Mouse (Mus musculus): ENCODE measurements around the gene Ctrl. TPM values are rescaled to one million over a fixed set of nuclear protein-coding genes. Genes with fewer than 3 reads are reported as not detected.

Gene Ctrl
- polyA plus RNA-seq, 1 experiment = 32.5 TPM

DNA sequence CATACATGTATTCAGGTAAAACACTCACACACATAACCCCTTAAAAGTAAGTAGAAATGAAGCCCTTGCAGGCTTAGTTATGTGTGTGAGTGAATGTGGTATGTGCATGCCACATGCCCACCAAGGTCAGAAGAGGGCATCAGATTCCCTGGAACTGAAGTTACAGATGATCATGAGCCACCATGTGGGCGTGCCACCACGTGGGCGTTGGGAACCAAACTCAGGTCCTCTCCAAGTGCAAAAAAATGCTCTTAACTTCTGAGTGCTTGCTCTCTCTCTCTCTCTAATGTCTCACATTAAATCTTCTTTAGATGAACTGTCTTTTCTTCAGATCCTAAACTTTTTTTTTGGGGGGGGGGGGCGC lies 4.6 kb upstream of the Ctrl start, which contains the start of gene Psmb10:
TSS of gene Psmb10 (minus strand) at position 139 of the 364 bp plus-strand sequence.
- H3K27ac ChIP-seq (ENCODE audit: insufficient read depth, low read depth, low read length) = peak within 1 kb of the TSS; percentile 92
- WGBS = 1% methylated on average over 4 of the region's 4 CpGs
- no peaks in the 10 kb centered on the region for H3K27me3 ChIP-seq (ENCODE audit: control insufficient read depth, insufficient read depth, low read length)
- H3K4me3 ChIP-seq (ENCODE audit: low read depth, low read length) = peak within 1 kb of the TSS; percentile 95
- H3K4me1 ChIP-seq (ENCODE audit: control insufficient read depth, insufficient read depth, insufficient read length, low read length) = peaks cover 11% of the 10 kb centered on the region
- TF ChIP-seq CTCF (IDR thresholded peaks at IDR 0.05; ENCODE audit: extremely low read depth, insufficient read length, insufficient replicate concordance, low read depth, low read length) (no peak), POLR2A (IDR thresholded peaks at IDR 0.05; ENCODE audit: low read depth, low read length) (no peak)
- H3K36me3 ChIP-seq (ENCODE audit: control insufficient read depth, insufficient read depth, low read length) = peaks cover 24% of the 10 kb centered on the region

DNA sequence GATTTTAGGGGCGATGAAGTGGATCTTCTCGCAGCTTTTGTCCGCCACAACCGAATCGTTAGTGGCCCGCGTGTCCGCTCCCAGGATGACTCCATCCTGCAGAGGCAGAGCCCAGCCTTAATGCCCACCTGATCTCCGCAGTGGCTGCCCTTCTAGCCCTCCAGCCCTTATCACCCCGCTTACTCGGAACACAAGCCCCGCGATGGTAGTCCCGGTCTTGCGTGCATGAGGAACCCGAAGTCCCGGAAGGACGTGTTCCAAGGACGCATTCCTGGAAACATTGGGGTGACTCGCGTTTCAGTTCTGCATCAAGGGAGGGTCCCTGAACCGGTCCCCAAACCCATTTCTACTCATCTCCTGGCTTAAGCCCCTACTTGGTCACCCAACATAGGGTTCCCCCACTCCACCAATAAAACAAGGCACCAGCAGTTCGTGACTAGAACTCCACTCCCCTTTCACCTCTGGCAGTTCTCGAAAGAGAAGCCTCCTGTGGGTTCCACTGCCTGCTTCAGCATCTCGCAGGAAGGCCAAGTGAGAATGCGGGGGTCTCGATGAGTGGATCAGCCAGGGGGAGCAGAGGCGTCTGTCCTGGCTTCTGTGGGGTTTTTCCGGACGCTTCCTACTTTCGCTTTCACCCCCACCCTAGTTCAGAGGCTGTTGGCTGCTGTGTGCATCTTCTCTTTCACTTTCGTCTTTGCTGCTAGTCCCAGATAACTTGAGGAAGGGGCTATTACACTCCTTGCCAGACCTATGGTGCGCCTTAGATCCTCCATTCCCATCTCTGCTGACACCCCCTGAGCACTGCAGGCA lies 4.0 kb upstream of the Ctrl start:
- H3K4me1 ChIP-seq (ENCODE audit: control insufficient read depth, insufficient read depth, insufficient read length, low read length) = peaks cover 11% of the 10 kb centered on the region
- H3K36me3 ChIP-seq (ENCODE audit: control insufficient read depth, insufficient read depth, low read length) = peaks cover 24% of the 10 kb centered on the region
- no peaks in the 10 kb centered on the region for H3K27me3 ChIP-seq (ENCODE audit: control insufficient read depth, insufficient read depth, low read length)
- WGBS = under 1% methylated on average over 33 of the region's 33 CpGs
- peak; percentile 81; the same call in 1 of the 2 replicates for TF ChIP-seq POLR2A (IDR thresholded peaks at IDR 0.05; ENCODE audit: low read depth, low read length)
- peak; percentile 26; the same call in 1 of the 2 replicates for TF ChIP-seq CTCF (IDR thresholded peaks at IDR 0.05; ENCODE audit: extremely low read depth, insufficient read length, insufficient replicate concordance, low read depth, low read length)
- H3K27ac ChIP-seq (ENCODE audit: insufficient read depth, low read depth, low read length) = peak overlapping the region; percentile 92
- peak overlapping the region; percentile 95 for H3K4me3 ChIP-seq (ENCODE audit: low read depth, low read length)

DNA sequence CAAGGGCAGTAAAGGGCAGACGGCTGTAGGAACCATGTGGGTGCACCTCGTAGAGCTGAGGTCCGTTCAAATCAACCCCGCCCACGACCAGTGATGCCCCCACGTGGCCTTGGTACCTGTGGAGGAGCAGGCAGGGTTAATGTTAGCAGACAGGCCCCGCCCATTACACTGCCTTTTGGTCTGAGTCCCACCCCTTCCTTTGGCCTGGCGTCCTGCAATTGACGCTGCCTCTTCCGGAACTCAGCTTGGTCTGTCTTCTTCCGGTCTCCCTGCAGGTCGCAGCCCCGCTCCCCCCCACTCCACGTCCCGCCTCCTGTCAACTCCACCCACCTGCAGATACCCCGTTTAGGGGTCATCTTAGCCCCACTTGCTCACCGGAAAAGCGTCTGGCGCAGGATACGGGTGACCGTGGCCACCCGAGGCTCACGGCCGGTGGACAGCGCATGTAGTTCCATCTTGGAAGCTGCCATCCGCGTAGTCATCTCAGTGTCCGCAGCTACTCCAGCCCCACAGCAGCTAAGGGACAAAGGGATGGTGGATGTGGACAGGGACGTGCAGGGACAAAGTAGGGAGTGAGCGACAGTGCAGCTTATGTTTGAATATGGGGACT lies 3.3 kb upstream of the Ctrl start:
- WGBS = under 1% methylated on average over 30 of the region's 30 CpGs
- H3K27ac ChIP-seq (ENCODE audit: insufficient read depth, low read depth, low read length) = peak overlapping the region; percentile 92
- H3K4me3 ChIP-seq (ENCODE audit: low read depth, low read length) = peak overlapping the region; percentile 95
- H3K27me3 ChIP-seq (ENCODE audit: control insufficient read depth, insufficient read depth, low read length) = no peaks in the 10 kb centered on the region
- H3K4me1 ChIP-seq (ENCODE audit: control insufficient read depth, insufficient read depth, insufficient read length, low read length) = peaks cover 11% of the 10 kb centered on the region
- no peak for TF ChIP-seq CTCF (IDR thresholded peaks at IDR 0.05; ENCODE audit: extremely low read depth, insufficient read length, insufficient replicate concordance, low read depth, low read length)
- peak; percentile 72 for TF ChIP-seq POLR2A (IDR thresholded peaks at IDR 0.05; ENCODE audit: low read depth, low read length)
- H3K36me3 ChIP-seq (ENCODE audit: control insufficient read depth, insufficient read depth, low read length) = peaks cover 25% of the 10 kb centered on the region

DNA sequence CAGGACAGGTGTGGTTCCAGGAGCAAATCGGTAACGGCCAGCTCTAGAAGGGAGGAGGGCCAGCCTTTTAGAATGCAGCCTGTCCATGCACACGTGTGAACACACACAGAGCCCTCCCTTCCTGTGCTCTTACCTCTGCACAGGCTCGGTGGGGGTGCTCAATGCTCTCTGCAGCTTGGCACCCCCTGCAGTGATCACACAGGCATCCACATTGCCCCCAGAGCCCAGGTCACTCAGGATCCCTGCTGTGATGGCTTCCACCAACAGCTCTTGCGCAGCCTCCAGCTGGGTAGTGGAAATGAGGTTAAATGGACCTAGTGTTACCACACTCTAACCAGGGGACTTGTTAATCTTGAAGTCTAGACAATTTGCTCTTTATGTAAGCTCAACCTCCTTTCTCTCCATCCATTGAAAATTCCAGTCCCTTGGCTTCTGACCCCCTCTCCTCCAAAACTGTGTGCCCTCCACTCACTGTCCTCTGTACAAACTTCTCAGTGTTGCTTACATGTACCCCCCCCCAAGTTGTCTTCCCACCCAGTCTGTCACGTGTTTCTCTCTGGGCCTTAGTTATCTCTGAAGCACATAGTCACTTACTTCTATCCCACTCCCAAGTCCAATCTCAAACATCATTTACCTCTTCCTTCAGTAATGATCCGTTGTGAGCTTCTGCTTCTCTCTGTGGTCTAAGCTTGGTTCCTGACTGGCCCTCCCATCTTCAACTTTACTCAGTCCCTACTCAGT lies 2.4 kb upstream of the Ctrl start:
- no peak overlapping the region; the same call in 1 of the 2 replicates for H3K4me3 ChIP-seq (ENCODE audit: low read depth, low read length)
- TF ChIP-seq POLR2A (IDR thresholded peaks at IDR 0.05; ENCODE audit: low read depth, low read length) (no peak), CTCF (IDR thresholded peaks at IDR 0.05; ENCODE audit: extremely low read depth, insufficient read length, insufficient replicate concordance, low read depth, low read length) (no peak)
- no peak overlapping the region for H3K27ac ChIP-seq (ENCODE audit: insufficient read depth, low read depth, low read length)
- 59% methylated on average over 7 of the region's 7 CpGs for WGBS
- H3K4me1 ChIP-seq (ENCODE audit: control insufficient read depth, insufficient read depth, insufficient read length, low read length) = peaks cover 11% of the 10 kb centered on the region
- H3K36me3 ChIP-seq (ENCODE audit: control insufficient read depth, insufficient read depth, low read length) = peaks cover 25% of the 10 kb centered on the region
- no peaks in the 10 kb centered on the region for H3K27me3 ChIP-seq (ENCODE audit: control insufficient read depth, insufficient read depth, low read length)

DNA sequence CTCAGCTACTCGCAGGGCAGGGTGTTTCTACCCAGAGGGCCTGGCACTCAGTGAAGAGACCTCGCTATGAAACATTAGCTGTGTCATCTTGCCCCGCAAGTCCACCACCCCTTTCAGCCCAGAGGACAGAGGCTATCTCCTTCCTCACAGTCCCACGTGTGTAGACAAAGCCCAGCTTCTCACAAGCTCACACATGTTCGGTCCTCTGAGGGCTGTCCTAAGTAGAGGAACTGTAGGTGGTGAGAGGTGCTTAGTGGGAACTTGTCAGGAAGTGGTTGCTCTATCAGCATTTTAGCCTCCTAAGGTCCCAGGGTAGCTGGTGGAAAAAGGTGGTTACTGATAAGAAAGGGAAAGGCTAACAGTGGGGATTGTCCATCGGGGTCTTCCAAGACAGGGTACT lies 1.4 kb upstream of the Ctrl start:
- TF ChIP-seq POLR2A (IDR thresholded peaks at IDR 0.05; ENCODE audit: low read depth, low read length) (no peak), CTCF (IDR thresholded peaks at IDR 0.05; ENCODE audit: extremely low read depth, insufficient read length, insufficient replicate concordance, low read depth, low read length) (no peak)
- Histone ChIP-seq H3K4me3 (ENCODE audit: low read depth, low read length) (no peak overlapping the region), H3K27me3 (ENCODE audit: control insufficient read depth, insufficient read depth, low read length) (no peaks in the 10 kb centered on the region), H3K27ac (ENCODE audit: insufficient read depth, low read depth, low read length) (no peak overlapping the region), H3K36me3 (ENCODE audit: control insufficient read depth, insufficient read depth, low read length) (peaks cover 25% of the 10 kb centered on the region), H3K4me1 (ENCODE audit: control insufficient read depth, insufficient read depth, insufficient read length, low read length) (peaks cover 14% of the 10 kb centered on the region)
- WGBS = 80% methylated on average over 6 of the region's 6 CpGs

DNA sequence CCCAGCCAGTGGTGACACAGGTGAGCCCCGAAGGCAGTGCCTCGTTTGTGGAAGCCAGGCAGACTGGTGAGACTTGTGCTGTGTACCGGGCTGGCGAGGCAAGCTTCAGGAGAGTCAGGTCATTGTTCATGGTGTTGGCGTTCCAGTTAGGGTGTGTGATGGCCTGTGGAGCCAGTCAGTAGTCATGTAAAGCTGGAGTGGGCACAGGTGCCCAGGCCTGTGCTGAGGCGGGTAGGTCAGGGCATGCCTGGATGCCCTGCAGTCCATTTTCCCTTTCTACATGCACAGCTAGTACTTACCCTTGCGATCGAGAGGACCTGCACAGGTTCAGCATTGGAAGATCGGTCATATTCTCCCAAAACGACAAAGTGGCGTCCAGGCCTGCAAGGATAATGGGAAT lies 1.1 kb downstream of the Ctrl start:
- Histone ChIP-seq H3K27me3 (ENCODE audit: control insufficient read depth, insufficient read depth, low read length) (no peaks in the 10 kb centered on the region), H3K36me3 (ENCODE audit: control insufficient read depth, insufficient read depth, low read length) (peaks cover 28% of the 10 kb centered on the region), H3K4me1 (ENCODE audit: control insufficient read depth, insufficient read depth, insufficient read length, low read length) (peaks cover 11% of the 10 kb centered on the region), H3K4me3 (ENCODE audit: low read depth, low read length) (no peak overlapping the region), H3K27ac (ENCODE audit: insufficient read depth, low read depth, low read length) (no peak overlapping the region)
- 90% methylated on average over 11 of the region's 11 CpGs for WGBS
- TF ChIP-seq CTCF (IDR thresholded peaks at IDR 0.05; ENCODE audit: extremely low read depth, insufficient read length, insufficient replicate concordance, low read depth, low read length) (no peak), POLR2A (IDR thresholded peaks at IDR 0.05; ENCODE audit: low read depth, low read length) (no peak)
